Mouse (Mus musculus): ENCODE data around the gene Ybx2. TPM values are rescaled to one million over a fixed set of nuclear protein-coding genes. Genes with fewer than 3 reads are reported as not detected.

Gene Ybx2
- polyA plus RNA-seq, 1 experiment from 2014 or later = 5.5 TPM

GRCm38 (mm10) chr11:69983377-69983776, 47.8 kb downstream of the Ybx2 start:
- DNase-seq (ENCODE audit: low spot score) (no peak), ATAC-seq (replicated peaks; ENCODE audit: insufficient number of reproducible peaks, low FRiP score, low TSS enrichment, low read depth) (no peak)
- H3K9me3 ChIP-seq (replicated peaks; ENCODE audit: control insufficient read depth, low read length) = no peaks in the 10 kb centered on the region
- H3K36me3 ChIP-seq (replicated peaks; ENCODE audit: control insufficient read depth, insufficient read depth, low read depth, low read length) = peaks cover 3% of the 10 kb centered on the region
- H3K9ac ChIP-seq (replicated peaks; ENCODE audit: low read length) = peak overlapping the region; percentile 34
- H3K27me3 ChIP-seq (ENCODE audit: control insufficient read depth, insufficient read depth, low read length) = no peaks in the 10 kb centered on the region
- peak overlapping the region; percentile 71 for H3K4me2 ChIP-seq (ENCODE audit: low read depth, low read length)
- peaks cover 4% of the 10 kb centered on the region for H3K4me1 ChIP-seq (ENCODE audit: control insufficient read depth, insufficient read depth, low read length)
- 83% methylated on average over 4 of the region's 4 CpGs for WGBS
- no peak overlapping the region for H3K27ac ChIP-seq (replicated peaks; ENCODE audit: low read depth, low read length)
- H3K4me3 ChIP-seq (ENCODE audit: low read depth, low read length) = peak overlapping the region; percentile 99; the same call in 1 of the 2 replicates

DNA sequence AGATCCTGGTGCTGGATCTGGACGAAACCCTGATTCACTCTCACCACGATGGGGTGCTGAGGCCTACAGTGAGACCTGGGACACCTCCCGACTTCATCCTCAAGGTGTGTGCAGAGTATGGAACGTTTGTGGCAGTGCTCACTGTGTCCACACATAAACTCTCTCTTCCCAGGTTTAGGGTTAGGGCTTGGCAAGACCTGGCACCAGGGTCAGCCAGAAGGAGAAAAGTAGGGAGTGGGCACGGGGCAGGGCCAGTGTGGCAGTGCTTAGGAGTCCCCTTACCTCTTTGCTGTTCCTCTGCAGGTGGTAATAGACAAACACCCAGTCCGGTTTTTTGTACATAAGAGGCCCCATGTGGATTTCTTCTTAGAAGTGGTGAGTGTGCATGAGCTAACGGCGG, 48.8 kb downstream of the Ybx2 start:
- H3K4me2 ChIP-seq (ENCODE audit: low read depth, low read length) = no peak overlapping the region
- H3K27me3 ChIP-seq (ENCODE audit: control insufficient read depth, insufficient read depth, low read length) = no peaks in the 10 kb centered on the region
- H3K4me3 ChIP-seq (ENCODE audit: low read depth, low read length) = no peak overlapping the region

DNA sequence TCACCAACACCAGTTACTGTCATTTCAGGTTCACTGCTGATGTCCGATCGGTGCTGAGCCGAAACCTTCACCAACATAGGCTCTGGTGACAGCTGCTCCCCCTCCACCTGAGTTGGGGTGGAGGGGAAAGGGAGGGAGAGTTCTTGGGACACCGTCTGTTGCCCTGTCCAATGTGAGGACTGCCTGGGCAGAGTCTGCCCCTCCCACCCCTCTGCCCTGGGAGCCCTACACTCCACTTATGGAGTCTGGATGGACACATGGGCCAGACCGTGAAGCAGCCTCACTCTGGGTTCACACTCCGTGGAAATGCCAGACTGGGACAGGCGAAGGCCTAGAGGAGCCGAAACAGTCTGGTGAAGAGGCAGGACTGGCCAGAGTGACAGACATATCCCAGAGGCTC, 54.4 kb downstream of the Ybx2 start:
- Histone ChIP-seq H3K4me3 (ENCODE audit: low read depth, low read length) (no peak overlapping the region), H3K4me1 (ENCODE audit: control insufficient read depth, insufficient read depth, low read length) (no peaks in the 10 kb centered on the region; the same call in 1 of the 2 replicates), H3K36me3 (replicated peaks; ENCODE audit: control insufficient read depth, insufficient read depth, low read depth, low read length) (peaks cover 13% of the 10 kb centered on the region), H3K27me3 (ENCODE audit: control insufficient read depth, insufficient read depth, low read length) (no peaks in the 10 kb centered on the region), H3K4me2 (ENCODE audit: low read depth, low read length) (no peak overlapping the region), H3K9me3 (replicated peaks; ENCODE audit: control insufficient read depth, low read length) (no peaks in the 10 kb centered on the region), H3K27ac (replicated peaks; ENCODE audit: low read depth, low read length) (0 out of 2 replicates have a peak overlapping the region, but pooled peaks have one; percentile 81), H3K9ac (replicated peaks; ENCODE audit: low read length) (no peak overlapping the region)
- 89% methylated on average over 8 of the region's 8 CpGs for WGBS
- DNase-seq (ENCODE audit: low spot score) (no peak), ATAC-seq (replicated peaks; ENCODE audit: insufficient number of reproducible peaks, low FRiP score, low TSS enrichment, low read depth) (no peak)

More for the DNA sequence above, 48.8 kb downstream of the Ybx2 start:
- H3K27ac ChIP-seq (replicated peaks; ENCODE audit: low read depth, low read length) = no peak overlapping the region
- H3K9ac ChIP-seq (replicated peaks; ENCODE audit: low read length) = no peak overlapping the region
- no peaks in the 10 kb centered on the region for H3K9me3 ChIP-seq (replicated peaks; ENCODE audit: control insufficient read depth, low read length)
- WGBS = 90% methylated on average over 8 of the region's 8 CpGs
- DNase-seq (ENCODE audit: low spot score) = no peak
- H3K4me1 ChIP-seq (ENCODE audit: control insufficient read depth, insufficient read depth, low read length) = peaks cover 4% of the 10 kb centered on the region
- no peak for ATAC-seq (replicated peaks; ENCODE audit: insufficient number of reproducible peaks, low FRiP score, low TSS enrichment, low read depth)
- peaks cover 13% of the 10 kb centered on the region for H3K36me3 ChIP-seq (replicated peaks; ENCODE audit: control insufficient read depth, insufficient read depth, low read depth, low read length)

Small RNA genes within 50 kb of the gene (microRNA-seq; reads per million reads assigned to microRNA genes)
- not detected for gene Gm44349 (ENCODE audit: borderline number of aligned reads)

Other genes with a start within 250 kb of the Ybx2 start
- 3.6 and 4.3 TPM in 2 replicates for gene Tnfsf12, start 239.9 kb upstream of the Ybx2 start, polyA plus RNA-seq (2014; fragmentation: Nextera tagmentation; extraction: Ambion mirVana)
- 1.2 and 1.5 TPM in 2 replicates for gene Tnfsfm13, start 239.7 kb upstream of the Ybx2 start, polyA plus RNA-seq (2014; fragmentation: Nextera tagmentation; extraction: Ambion mirVana)
- 51.4 and 56.5 TPM in 2 replicates for gene Polr2a, start 177.2 kb upstream of the Ybx2 start, polyA plus RNA-seq (2014; fragmentation: Nextera tagmentation; extraction: Ambion mirVana)
- gene Slc35g3, start 173.8 kb upstream of the Ybx2 start, polyA plus RNA-seq (2014; fragmentation: Nextera tagmentation; extraction: Ambion mirVana) = 0.18 TPM in 1 of 2 replicates, not detected in the other
- 1.1 and 1.2 TPM in 2 replicates for gene Zbtb4, start 169.9 kb upstream of the Ybx2 start, polyA plus RNA-seq (2014; fragmentation: Nextera tagmentation; extraction: Ambion mirVana)
- 3.0 and 3.6 TPM in 2 replicates for gene Chrnb1, start 139.9 kb upstream of the Ybx2 start, polyA plus RNA-seq (2014; fragmentation: Nextera tagmentation; extraction: Ambion mirVana)
- gene Fgf11, start 133.9 kb upstream of the Ybx2 start, polyA plus RNA-seq (2014; fragmentation: Nextera tagmentation; extraction: Ambion mirVana) = 0.92 and 0.97 TPM in 2 replicates
- gene Tmem102, start 130.2 kb upstream of the Ybx2 start, polyA plus RNA-seq (2014; fragmentation: Nextera tagmentation; extraction: Ambion mirVana) = 2.1 and 2.8 TPM in 2 replicates
- gene Gm39566, start 120.5 kb upstream of the Ybx2 start, polyA plus RNA-seq (2014; fragmentation: Nextera tagmentation; extraction: Ambion mirVana) = not detected in 2 replicates
- gene Spem2, start 117.3 kb upstream of the Ybx2 start, polyA plus RNA-seq (2014; fragmentation: Nextera tagmentation; extraction: Ambion mirVana) = not detected in 2 replicates
- gene Spem1, start 113.6 kb upstream of the Ybx2 start, polyA plus RNA-seq (2014; fragmentation: Nextera tagmentation; extraction: Ambion mirVana) = 0.27 TPM in 1 of 2 replicates, not detected in the other
- 8.2 and 9.1 TPM in 2 replicates for gene Nlgn2, start 98.0 kb upstream of the Ybx2 start, polyA plus RNA-seq (2014; fragmentation: Nextera tagmentation; extraction: Ambion mirVana)
- 294 and 335 TPM in 2 replicates for gene Tmem256, start 97.3 kb upstream of the Ybx2 start, polyA plus RNA-seq (2014; fragmentation: Nextera tagmentation; extraction: Ambion mirVana)
- gene Plscr3, start 89.4 kb upstream of the Ybx2 start, polyA plus RNA-seq (2014; fragmentation: Nextera tagmentation; extraction: Ambion mirVana) = 90.0 and 102 TPM in 2 replicates
- gene Tnk1, start 77.1 kb upstream of the Ybx2 start, polyA plus RNA-seq (2014; fragmentation: Nextera tagmentation; extraction: Ambion mirVana) = 1.1 and 1.9 TPM in 2 replicates
- gene Tmem95, start 57.8 kb upstream of the Ybx2 start, polyA plus RNA-seq (2014; fragmentation: Nextera tagmentation; extraction: Ambion mirVana) = not detected in 2 replicates
- gene Kctd11, start 54.4 kb upstream of the Ybx2 start, polyA plus RNA-seq (2014; fragmentation: Nextera tagmentation; extraction: Ambion mirVana) = 3.2 and 3.5 TPM in 2 replicates
- 0.56 and 0.60 TPM in 2 replicates for gene Acap1, start 40.3 kb upstream of the Ybx2 start, polyA plus RNA-seq (2014; fragmentation: Nextera tagmentation; extraction: Ambion mirVana)
- 17.6 and 20.7 TPM in 2 replicates for gene 2810408A11Rik, start 34.8 kb upstream of the Ybx2 start, polyA plus RNA-seq (2014; fragmentation: Nextera tagmentation; extraction: Ambion mirVana)
- gene Neurl4, start 34.7 kb upstream of the Ybx2 start, polyA plus RNA-seq (2014; fragmentation: Nextera tagmentation; extraction: Ambion mirVana) = 11.5 and 13.8 TPM in 2 replicates
- 76.2 and 81.8 TPM in 2 replicates for gene Gps2, start 21.9 kb upstream of the Ybx2 start, polyA plus RNA-seq (2014; fragmentation: Nextera tagmentation; extraction: Ambion mirVana)
- gene Eif5a, start 13.8 kb upstream of the Ybx2 start, polyA plus RNA-seq (2014; fragmentation: Nextera tagmentation; extraction: Ambion mirVana) = 2,030 and 2,067 TPM in 2 replicates
- gene Slc2a4, start 12.4 kb downstream of the Ybx2 start, polyA plus RNA-seq (2014; fragmentation: Nextera tagmentation; extraction: Ambion mirVana) = 20.2 and 20.5 TPM in 2 replicates
- 17.1 and 22.0 TPM in 2 replicates for gene Cldn7, start 29.0 kb downstream of the Ybx2 start, polyA plus RNA-seq (2014; fragmentation: Nextera tagmentation; extraction: Ambion mirVana)
- gene Ctdnep1, start 45.4 kb downstream of the Ybx2 start, polyA plus RNA-seq (2014; fragmentation: Nextera tagmentation; extraction: Ambion mirVana) = 26.2 and 26.5 TPM in 2 replicates
- gene Elp5, start 46.7 kb downstream of the Ybx2 start, polyA plus RNA-seq (2014; fragmentation: Nextera tagmentation; extraction: Ambion mirVana) = 156 and 157 TPM in 2 replicates
- gene Gabarap, start 55.3 kb downstream of the Ybx2 start, polyA plus RNA-seq (2014; fragmentation: Nextera tagmentation; extraction: Ambion mirVana) = 474 and 509 TPM in 2 replicates
- gene Phf23, start 60.0 kb downstream of the Ybx2 start, polyA plus RNA-seq (2014; fragmentation: Nextera tagmentation; extraction: Ambion mirVana) = 57.7 and 58.0 TPM in 2 replicates
- gene Dvl2, start 64.8 kb downstream of the Ybx2 start, polyA plus RNA-seq (2014; fragmentation: Nextera tagmentation; extraction: Ambion mirVana) = 34.9 and 35.7 TPM in 2 replicates
- gene Acadvl, start 79.6 kb downstream of the Ybx2 start, polyA plus RNA-seq (2014; fragmentation: Nextera tagmentation; extraction: Ambion mirVana) = 54.2 and 57.6 TPM in 2 replicates
- 7.6 and 11.2 TPM in 2 replicates for gene Dlg4, start 81.1 kb downstream of the Ybx2 start, polyA plus RNA-seq (2014; fragmentation: Nextera tagmentation; extraction: Ambion mirVana)
- gene Asgr1, start 118.3 kb downstream of the Ybx2 start, polyA plus RNA-seq (2014; fragmentation: Nextera tagmentation; extraction: Ambion mirVana) = 0.46 and 0.95 TPM in 2 replicates
- not detected in 2 replicates for gene Asgr2, start 156.8 kb downstream of the Ybx2 start, polyA plus RNA-seq (2014; fragmentation: Nextera tagmentation; extraction: Ambion mirVana)
- 0.39 TPM in 1 of 2 replicates, not detected in the other for gene Mgl2, start 194.5 kb downstream of the Ybx2 start, polyA plus RNA-seq (2014; fragmentation: Nextera tagmentation; extraction: Ambion mirVana)
- 0.72 and 1.3 TPM in 2 replicates for gene Clec10a, start 220.4 kb downstream of the Ybx2 start, polyA plus RNA-seq (2014; fragmentation: Nextera tagmentation; extraction: Ambion mirVana)

Data from embryonic facial prominence, embryonic 11.5 days (tissue).